Mouse (Mus musculus) liver, postnatal 0 days (tissue): ENCODE results near the gene Gpr84.

Experiments used
- CTCF ChIP-seq: sonication (generic); IDR thresholded peaks from 2 replicates; pipeline ENCODE4 v1.5.1; 2016; ENCODE audit warnings: antibody characterized with exemption, low read depth
- EP300 ChIP-seq: IDR thresholded peaks from 2 replicates; pipeline ENCODE4 v1.6.1; 2016; ENCODE audit warnings: antibody characterized with exemption, low read depth, mild to moderate bottlenecking

DNA sequence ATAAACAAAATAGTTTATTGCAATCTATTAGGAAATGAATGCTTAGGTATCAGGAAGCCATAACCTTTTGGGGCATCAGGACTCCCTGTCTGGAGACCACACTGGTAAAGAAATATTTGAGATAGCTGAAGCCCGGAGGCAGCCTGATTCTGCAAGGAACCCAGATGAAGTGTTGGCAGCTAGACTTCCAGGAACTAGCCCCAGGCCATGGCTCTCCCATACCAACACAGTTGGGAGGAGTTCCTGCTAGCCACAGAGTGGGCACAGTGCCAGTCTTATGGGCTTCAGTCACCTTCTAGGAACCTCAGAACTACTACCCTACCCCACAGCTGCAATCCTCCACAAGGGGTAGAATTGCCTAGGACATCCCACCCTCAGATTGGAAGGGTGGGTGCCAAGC, 50.4 kb downstream of the Gpr84 start:
- no peak for TF ChIP-seq CTCF
- no peak for TF ChIP-seq EP300
